Mouse (Mus musculus): ENCODE measurements around the gene Tbc1d1. TPM values are rescaled to one million over a fixed set of nuclear protein-coding genes. Genes with fewer than 3 reads are reported as not detected.

Gene Tbc1d1
- polyA plus RNA-seq, 1 experiment, result 2.8 TPM

DNA sequence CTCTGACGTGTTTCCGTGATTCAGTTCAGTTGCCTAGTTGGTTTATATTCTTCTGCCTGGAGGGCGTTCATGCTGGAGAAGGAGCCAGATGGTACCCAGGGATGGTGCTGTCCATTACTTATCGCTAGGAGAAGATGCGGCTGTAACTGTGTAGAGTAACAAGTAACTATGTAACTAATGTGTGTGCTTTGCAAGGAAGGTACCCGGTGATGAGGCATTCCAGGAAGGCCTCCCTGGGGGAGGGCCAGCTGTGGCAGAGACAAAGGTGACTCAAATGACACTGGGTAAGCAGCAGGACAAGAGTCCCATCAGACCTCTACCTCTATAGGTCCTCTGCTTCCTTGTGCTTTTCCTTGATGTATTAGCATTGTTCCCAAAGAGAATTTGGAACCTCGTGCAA is 29.2 kb downstream of the Tbc1d1 start:
- no peak for TF ChIP-seq GATA1 (IDR thresholded peaks at IDR 0.05; ENCODE audit: low read length)

DNA sequence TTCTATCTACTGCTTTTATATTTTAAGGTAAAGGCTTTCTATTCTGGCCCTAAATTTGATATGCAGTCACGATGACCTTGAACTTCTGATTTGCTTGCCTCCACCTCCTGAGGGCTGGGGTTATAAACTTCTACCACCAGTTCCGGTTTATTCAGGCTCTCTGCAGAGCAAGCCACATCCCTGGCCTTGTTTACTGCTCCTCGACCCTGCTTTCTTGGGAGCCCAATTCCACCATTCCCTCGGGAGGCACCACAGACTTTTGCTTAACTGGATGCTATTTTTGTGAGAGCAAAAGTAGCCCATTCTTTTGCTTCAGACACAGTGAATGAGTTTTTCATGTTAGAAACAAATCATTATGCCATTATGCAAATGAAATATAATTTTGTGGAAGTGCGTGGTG is 30.5 kb downstream of the Tbc1d1 start:
- no peak for TF ChIP-seq GATA1 (IDR thresholded peaks at IDR 0.05; ENCODE audit: low read length)

DNA sequence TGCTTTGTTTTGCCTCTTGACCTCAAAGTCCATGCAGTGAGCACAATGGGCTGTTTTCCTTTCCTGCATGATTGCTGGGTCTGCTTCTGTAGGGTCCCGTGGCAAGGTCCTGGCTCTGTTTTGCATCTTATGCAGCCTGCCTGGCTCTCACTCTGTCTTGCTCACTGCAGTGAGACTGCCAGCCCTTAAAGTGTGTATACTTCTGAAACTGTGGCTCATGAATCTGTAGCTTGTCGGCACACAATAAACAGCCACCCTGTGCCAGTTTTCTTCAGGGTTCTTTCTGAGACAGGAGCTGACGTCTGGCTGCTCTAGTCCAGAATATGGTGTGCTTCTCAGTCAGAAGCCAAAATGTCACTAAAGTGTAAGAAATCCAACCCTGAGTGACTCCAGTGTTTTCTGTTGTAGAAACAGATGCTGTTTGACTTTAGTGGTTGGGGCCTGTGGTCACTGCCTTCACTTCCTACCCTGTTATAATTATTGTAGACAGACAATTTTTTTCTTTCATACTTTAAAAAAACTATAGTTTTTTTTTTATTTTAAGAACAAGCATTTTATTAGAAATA is 32.1 kb downstream of the Tbc1d1 start:
- no peak for TF ChIP-seq GATA1 (IDR thresholded peaks at IDR 0.05; ENCODE audit: low read length)

DNA sequence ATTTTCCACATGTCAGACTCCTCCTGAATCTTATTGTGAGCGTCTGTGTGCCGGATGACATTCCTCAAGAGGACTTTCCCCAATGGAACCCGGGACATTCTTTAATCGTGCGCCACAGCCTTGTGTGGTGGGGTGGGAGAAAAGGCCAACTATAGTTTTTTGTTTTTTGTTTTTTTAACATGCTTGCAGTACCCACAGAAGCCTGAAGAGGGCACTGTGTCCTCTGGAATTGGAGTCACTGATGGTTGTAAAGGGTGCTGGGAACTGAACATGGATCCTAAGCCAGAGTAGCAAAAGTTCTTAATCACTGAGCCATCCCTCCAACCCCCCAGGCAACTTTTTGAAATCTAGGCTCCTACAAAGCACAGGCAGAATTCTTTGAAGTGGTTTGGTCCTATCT is 34.8 kb downstream of the Tbc1d1 start:
- no peak for TF ChIP-seq GATA1 (IDR thresholded peaks at IDR 0.05; ENCODE audit: low read length)

DNA sequence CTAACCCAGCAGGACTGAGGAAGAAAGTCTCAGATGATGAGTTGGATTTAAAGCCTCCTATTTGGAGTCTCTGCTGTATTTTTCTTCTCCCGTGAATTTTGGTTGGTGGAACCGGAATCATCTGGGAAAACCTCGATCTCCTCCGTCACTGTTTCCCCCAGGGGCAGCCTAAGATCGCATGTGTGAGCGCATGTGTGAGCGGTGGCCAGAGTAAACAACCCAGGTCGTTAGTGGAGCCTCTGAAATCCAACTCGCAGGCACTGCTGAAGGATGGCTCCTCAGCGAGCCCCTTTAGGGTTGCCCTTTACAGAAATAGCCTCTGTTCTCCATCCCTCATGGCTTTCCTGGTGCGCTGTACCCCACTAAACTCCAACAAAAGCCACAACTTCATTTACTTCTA is 37.2 kb downstream of the Tbc1d1 start:
- TF ChIP-seq GATA1 (IDR thresholded peaks at IDR 0.05; ENCODE audit: low read length), result no peak

DNA sequence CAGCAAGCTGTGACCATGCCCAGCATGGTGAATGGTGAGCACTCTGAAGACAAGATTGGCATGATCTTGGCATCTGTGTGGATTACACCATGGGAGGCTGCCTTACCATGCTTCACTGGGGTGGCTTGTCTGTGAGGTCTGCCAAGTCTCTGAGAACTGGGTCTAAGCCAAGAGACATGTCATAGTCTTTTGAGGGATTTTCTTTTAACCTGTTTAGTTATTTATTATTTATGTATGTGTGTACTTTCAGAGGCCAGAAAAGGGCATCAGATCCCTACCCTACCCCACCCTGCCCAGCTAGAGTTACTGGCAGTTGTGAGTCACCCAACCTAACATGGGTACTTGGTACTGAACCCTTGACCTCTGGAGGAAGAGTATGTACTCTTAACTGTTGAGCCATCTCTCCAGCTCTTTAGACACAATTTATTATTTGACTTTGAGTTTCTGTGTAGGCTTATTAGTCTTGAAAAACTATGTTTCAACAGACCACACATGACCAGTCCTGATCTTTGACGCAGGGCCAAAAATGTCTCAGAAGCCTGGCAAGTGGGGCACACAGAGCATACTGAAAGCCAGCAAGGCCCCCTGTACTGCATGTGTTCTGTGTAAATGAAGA is 40.3 kb downstream of the Tbc1d1 start:
- no peak for TF ChIP-seq GATA1 (IDR thresholded peaks at IDR 0.05; ENCODE audit: low read length)

DNA sequence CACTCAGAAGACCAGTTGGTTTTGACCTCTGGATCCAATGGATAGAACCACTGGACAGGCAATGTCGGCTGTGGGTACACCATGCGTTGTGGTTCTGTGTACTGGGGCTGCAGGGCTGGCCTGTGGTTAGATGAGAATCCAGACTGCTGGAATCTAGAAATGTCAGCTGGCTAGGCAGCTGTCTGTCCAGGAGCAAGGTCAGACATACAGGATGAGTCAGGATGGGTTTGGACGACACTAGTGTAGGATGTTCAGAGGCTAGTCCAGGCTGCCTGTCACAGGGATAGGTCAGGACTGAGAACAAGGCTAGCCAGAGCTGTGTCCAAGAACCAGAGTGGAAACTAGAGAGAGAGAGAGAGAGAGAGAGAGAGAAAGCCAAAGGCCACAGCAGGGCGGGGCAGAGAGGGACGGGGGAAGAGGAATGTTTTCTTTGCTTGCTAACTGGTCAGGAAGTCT is 40.8 kb downstream of the Tbc1d1 start:
- TF ChIP-seq GATA1 (IDR thresholded peaks at IDR 0.05; ENCODE audit: low read length), result no peak

DNA sequence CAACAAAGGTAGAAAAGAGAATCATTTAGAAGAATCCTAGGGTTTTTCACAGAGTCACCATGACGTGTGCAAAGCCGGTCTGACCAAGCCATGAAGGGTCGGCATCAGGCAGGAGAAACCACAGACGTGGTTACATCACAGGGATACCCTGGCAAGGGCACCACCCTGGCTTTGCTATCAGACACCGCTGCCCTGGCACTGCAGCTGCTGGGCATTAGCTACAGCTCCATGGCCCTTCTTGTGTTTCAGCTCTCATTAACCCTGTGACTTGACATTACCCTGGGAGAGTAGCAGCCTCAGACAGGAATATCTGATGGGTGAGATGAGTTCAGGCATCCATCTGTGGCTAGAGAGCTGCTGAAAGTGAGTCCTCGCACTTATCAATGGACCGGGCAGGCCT is 42.5 kb downstream of the Tbc1d1 start:
- TF ChIP-seq GATA1 (IDR thresholded peaks at IDR 0.05; ENCODE audit: low read length), result no peak

DNA sequence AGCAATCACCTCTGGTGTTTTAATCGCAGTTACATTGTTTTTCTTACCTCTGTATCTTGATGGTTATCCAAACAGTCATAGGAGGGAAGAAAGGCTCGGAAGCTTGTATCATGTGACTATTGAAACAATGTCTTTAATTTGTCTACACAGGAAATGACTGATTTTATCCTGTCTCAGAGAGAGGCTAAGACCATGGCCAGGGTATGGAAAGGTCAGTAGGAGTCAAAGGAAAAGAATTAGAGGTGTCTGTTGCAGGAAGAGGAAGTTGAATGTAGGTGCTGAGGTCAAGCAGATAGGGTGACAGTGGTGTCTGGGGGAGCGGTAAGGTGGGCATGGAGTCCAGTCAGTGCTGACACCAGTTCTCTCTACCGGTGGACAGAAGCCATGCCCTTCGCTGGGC is 45.0 kb downstream of the Tbc1d1 start:
- TF ChIP-seq GATA1 (IDR thresholded peaks at IDR 0.05; ENCODE audit: low read length), result no peak

DNA sequence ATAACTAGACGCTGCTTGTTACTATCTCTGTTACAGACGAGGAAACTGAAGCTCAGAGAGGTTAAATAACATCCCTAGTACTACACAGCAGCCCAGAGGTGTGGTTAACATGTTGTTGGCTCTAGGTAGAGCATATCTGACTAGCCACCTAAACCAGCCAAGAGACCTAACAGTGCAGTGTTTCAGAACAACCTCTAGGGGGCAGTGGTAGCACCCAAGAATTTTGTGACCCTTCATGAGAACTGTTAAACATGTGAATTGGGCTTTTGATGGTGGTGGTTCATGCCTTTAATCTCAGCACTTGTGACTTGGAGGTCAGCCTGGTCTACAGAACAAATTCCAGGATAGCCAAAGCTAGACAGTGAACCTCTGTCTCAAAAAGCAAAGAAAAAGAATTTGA is 46.2 kb downstream of the Tbc1d1 start:
- TF ChIP-seq GATA1 (IDR thresholded peaks at IDR 0.05; ENCODE audit: low read length), result no peak

DNA sequence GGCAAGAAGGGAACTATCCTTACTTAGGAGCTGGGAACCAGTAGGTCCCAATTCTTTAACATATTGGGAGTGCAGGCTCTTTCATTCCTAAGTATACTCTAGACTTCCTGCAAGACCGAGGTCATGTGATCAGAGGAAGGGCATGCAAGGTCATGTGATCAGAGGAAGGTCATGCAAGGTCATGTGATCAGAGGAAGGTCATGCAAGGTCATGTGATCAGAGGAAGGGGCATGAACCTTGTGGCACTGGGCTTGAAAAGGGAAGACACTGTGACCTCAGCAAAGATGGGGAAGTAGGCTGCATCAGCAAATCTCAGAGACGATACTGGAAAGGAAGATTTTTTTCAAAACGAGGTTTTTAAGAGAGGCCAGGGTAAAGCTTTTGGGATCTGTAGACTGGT is 49.5 kb downstream of the Tbc1d1 start:
- no peak for TF ChIP-seq GATA1 (IDR thresholded peaks at IDR 0.05; ENCODE audit: low read length)

DNA sequence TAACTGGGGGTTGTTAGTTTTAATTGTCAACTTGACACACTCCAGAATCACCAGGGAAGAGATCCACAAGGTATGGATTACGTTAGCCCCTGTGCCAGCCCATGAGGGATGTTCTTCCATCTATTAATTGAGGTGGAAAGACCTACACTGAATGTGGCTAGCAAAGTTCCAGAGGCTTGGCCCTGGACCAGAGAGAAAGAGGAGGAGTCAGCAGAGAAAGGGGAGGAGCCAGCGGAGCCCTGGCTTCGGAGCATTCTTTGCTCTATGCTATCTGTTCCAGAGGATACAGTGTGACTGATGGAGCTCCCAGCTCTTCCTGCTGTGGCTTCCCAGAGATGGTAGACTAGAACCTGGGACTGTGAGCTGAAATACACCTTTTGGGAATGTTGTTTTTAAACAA is 50.3 kb downstream of the Tbc1d1 start:
- TF ChIP-seq GATA1 (IDR thresholded peaks at IDR 0.05; ENCODE audit: low read length), result no peak

DNA sequence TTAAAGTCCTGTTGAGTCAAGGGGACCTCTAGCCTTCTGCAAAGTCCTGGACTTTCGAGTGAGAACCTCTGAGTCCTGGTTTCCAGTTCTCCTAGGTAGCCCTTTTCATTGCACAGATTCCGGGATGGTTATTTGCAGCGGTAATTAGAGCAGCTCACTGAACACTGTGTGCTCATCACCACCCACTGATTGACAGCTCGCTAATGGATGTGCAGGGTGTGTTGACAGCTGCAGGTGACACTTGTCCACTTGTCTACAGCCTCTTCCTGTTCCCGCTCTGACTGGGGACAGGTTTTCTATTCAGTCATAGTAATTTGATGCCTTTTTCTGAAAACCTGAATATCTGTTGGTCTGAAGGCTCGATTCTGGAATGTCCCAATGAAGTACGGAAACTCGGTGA is 50.8 kb downstream of the Tbc1d1 start:
- no peak for TF ChIP-seq GATA1 (IDR thresholded peaks at IDR 0.05; ENCODE audit: low read length)

DNA sequence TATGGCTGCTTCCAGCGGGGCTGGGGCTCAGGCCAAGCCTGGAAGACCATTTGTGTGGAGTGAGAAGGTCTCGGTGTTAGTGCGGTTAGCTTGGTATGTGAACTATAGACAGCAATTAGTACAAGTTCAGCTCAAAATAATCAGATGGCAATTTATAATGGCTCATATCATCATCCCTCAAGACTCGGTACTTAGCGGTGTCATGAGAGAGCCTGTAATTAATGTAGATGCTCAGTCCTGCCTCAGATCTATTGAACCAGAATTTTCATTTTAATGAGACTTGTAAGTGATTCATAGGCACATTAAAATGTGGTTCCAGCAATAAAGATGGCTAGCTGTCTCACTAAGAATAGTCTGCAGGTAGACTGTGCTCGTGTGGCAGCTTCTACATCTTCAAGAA is 51.7 kb downstream of the Tbc1d1 start:
- TF ChIP-seq GATA1 (IDR thresholded peaks at IDR 0.05; ENCODE audit: low read length), result no peak

DNA sequence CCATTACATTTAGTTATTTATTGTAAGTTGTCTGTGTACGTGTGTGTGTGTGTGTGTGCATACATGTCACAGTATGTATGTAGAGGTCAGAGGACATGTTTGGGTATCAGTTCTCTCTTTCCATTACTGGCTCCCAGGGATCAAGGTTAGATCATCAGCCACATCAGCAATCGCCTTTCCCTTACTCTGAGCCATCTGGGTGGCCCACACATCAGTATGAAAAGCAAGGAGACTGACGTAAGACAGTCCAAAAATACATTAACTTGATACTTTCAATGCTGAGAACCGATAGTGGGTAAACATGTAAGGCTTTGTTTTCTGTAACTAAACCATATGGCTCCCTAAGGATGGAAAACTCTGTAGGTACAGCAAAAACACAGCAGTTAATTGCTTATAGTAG is 54.7 kb downstream of the Tbc1d1 start:
- no peak for TF ChIP-seq GATA1 (IDR thresholded peaks at IDR 0.05; ENCODE audit: low read length)

DNA sequence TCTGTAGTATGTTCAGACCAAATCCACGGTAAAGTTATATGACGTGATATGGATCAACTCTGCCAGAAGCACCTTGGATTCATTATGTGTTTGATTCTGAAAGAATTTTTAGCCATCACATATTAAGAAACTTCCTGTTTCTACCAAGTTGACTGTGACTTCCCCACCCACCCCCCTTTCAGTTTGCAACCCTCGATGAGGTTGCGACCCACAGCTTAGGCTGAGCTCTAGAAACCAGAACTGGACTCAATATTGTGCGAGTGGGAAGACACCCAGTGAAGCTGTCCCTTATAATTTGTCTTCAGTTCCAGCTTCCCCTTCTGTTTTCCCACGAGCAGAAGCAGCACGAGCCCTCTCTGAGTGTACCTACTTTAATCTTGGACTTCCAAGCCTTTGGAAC is 55.2 kb downstream of the Tbc1d1 start:
- TF ChIP-seq GATA1 (IDR thresholded peaks at IDR 0.05; ENCODE audit: low read length), result no peak

DNA sequence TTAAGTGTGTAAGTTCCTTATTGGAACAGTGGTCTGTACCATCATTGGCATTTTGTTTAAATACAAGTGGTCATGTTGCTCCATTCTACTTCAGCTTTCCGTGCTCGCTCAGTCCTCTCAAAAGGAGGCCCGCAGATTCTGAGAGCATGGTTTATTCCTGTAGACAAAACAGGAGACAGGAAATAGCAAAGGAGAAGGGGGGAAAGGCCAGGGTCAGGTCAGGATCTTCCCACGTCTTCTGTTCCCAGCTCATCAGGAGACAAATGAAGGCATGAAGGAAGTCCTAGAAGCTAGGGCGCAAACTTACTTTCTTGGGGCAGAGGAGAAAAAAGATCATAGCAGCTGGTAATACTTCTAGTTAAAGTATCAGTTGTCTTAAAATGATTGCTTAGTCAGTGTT is 56.1 kb downstream of the Tbc1d1 start:
- no peak for TF ChIP-seq GATA1 (IDR thresholded peaks at IDR 0.05; ENCODE audit: low read length)

DNA sequence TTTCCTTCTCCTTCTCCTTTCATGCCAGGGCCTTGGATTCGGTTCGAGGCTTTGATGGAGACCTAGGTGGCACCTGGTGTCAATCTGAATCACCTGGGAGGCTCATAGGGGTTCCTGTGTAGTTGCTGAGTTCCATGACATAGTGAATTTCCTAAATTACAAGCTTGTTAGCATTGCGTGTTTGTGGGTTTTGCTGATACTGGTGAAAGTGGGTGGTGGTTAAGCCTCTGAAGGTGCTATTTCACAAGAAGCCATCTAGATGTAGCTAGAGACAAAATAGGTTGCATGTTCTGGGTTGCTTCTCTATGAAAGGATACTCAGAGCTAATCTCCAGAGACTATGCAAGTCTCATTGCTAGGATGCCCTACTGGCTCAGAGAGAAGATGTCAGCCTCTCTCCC is 56.5 kb downstream of the Tbc1d1 start:
- no peak for TF ChIP-seq GATA1 (IDR thresholded peaks at IDR 0.05; ENCODE audit: low read length)
